Mouse (Mus musculus) hindbrain, embryonic 12.5 days (tissue): Measurements from ENCODE around the gene Lctl. TPM values are rescaled to one million over a fixed set of nuclear protein-coding genes. Genes with fewer than 3 reads are reported as not detected.

Source experiments
- ATAC-seq: fragments of 200-750 bp; cut with Nextera tagmentation; 2 replicates; pipeline ENCODE4 v1.8.0; 2017; ENCODE audit warnings: moderate TSS enrichment; ENCODE audit not compliant: low FRiP score
- H3K27ac ChIP-seq: fragments of 300-500 bp; sonication (generic); 2 replicates; pipeline ENCODE4 v1.5.1; 2016; ENCODE audit warnings: mild to moderate bottlenecking
- H3K27me3 ChIP-seq: fragments of 300-500 bp; sonication (generic); 2 replicates; pipeline ENCODE4 v1.6.1; 2016; ENCODE audit warnings: mild to moderate bottlenecking
- H3K36me3 ChIP-seq: fragments of 300-500 bp; sonication (generic); 2 replicates; pipeline ENCODE4 v1.6.1; 2016; ENCODE audit warnings: mild to moderate bottlenecking
- H3K4me1 ChIP-seq: fragments of 300-500 bp; sonication (generic); 2 replicates; pipeline ENCODE4 v1.6.1; 2016
- H3K4me2 ChIP-seq: fragments of 300-500 bp; sonication (generic); replicated peaks from 2 replicates; pipeline ENCODE4 v1.6.1; 2016; ENCODE audit warnings: mild to moderate bottlenecking
- H3K4me3 ChIP-seq: fragments of 300-500 bp; sonication (generic); 2 replicates; pipeline ENCODE4 v1.5.1; 2016; ENCODE audit warnings: mild to moderate bottlenecking
- H3K9ac ChIP-seq: fragments of 300-500 bp; sonication (generic); 2 replicates; pipeline ENCODE4 v1.6.1; 2016; ENCODE audit warnings: mild to moderate bottlenecking, moderate library complexity
- H3K9me3 ChIP-seq: fragments of 300-500 bp; sonication (generic); replicated peaks from 2 replicates; pipeline ENCODE4 v1.6.1; 2016; ENCODE audit warnings: mild to moderate bottlenecking
- WGBS: fragments of 180-500 bp; shearing (Covaris S2); methylation state at CpG from one replicate; pipeline ENCODE4 v1.1.7; 2016; 5-methylcytosine and 5-hydroxymethylcytosine counted together
- polyA plus RNA-seq: library from polyadenylated mRNA; unstranded; fragments of >200 nt; fragmentation: Nextera tagmentation; extraction: Ambion mirVana; gene quantifications from 2 replicates; pipeline ENCODE4 v1.2.1, GENCODE M21; 2016

Gene Lctl
- polyA plus RNA-seq: not detected in 2 replicates

- Histone ChIP-seq H3K4me2 (no peak within 1 kb of the TSS), H3K27me3 (no peaks in the 10 kb centered on the region), H3K4me1 (peaks cover 3% of the 10 kb centered on the region; the same call in 1 of the 2 replicates), H3K4me3 (no peak within 1 kb of the TSS), H3K9me3 (no peaks in the 10 kb centered on the region), H3K27ac (no peak within 1 kb of the TSS), H3K9ac (no peak within 1 kb of the TSS), H3K36me3 (no peaks in the 10 kb centered on the region)
- ATAC-seq: no peak
- WGBS: 90% methylated on average over 3 of the region's 3 CpGs
Observed at GRCm38 (mm10) chr9:64116876-64117275, at the start of gene Lctl. Lctl (plus strand) TSS chr9:64117147.

GRCm38 (mm10) chr9:64067787-64068186 is 49.2 kb upstream of the Lctl start:
- Histone ChIP-seq H3K27me3 (0 out of 2 replicates have a peak, but pooled peaks cover 2% of the 10 kb centered on the region), H3K4me1 (peaks cover 15% of the 10 kb centered on the region), H3K9me3 (no peaks in the 10 kb centered on the region), H3K4me2 (no peak overlapping the region), H3K9ac (no peak overlapping the region), H3K27ac (no peak overlapping the region), H3K36me3 (no peaks in the 10 kb centered on the region), H3K4me3 (no peak overlapping the region)
- no peak for ATAC-seq
- 79% methylated on average over 5 of the region's 5 CpGs for WGBS

DNA sequence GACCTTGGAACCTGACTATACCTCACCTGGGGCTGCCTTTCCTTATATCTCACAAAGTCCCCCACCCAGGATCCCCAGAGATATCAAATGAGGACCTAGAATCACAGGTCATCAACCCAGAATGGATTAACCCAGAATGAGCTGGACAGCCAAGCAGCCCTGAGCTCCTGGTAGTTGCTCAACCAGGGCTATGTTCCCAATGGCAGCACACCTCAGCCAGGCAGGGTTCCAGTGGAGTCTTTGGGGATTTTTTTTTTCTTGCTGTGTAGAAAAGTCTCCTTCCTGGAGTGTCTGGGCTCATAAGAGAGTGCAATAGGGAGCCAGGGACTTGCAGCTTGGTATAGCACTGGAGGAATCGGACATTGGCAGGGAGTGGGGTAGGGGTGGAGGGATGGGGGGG is 48.4 kb upstream of the Lctl start:
- ATAC-seq: no peak

GRCm38 (mm10) chr9:64069131-64069530 is 47.8 kb upstream of the Lctl start:
- H3K4me2 ChIP-seq: no peak overlapping the region
- H3K27me3 ChIP-seq: 0 out of 2 replicates have a peak, but pooled peaks cover 2% of the 10 kb centered on the region
- no peak overlapping the region for H3K9ac ChIP-seq
- WGBS: 85% methylated on average over 5 of the region's 5 CpGs
- ATAC-seq: no peak
- H3K9me3 ChIP-seq: no peaks in the 10 kb centered on the region
- no peak overlapping the region for H3K4me3 ChIP-seq
- H3K36me3 ChIP-seq: no peaks in the 10 kb centered on the region
- no peak overlapping the region for H3K27ac ChIP-seq
- peaks cover 15% of the 10 kb centered on the region for H3K4me1 ChIP-seq

More for the DNA sequence above, 48.4 kb upstream of the Lctl start:
- Histone ChIP-seq H3K9me3 (no peaks in the 10 kb centered on the region), H3K36me3 (no peaks in the 10 kb centered on the region), H3K27ac (no peak overlapping the region), H3K9ac (no peak overlapping the region), H3K27me3 (0 out of 2 replicates have a peak, but pooled peaks cover 2% of the 10 kb centered on the region), H3K4me2 (no peak overlapping the region), H3K4me1 (peaks cover 15% of the 10 kb centered on the region), H3K4me3 (no peak overlapping the region)
- WGBS: 100% methylated on average over 1 of the region's 1 CpGs

GRCm38 (mm10) chr9:64070674-64071073 is 46.3 kb upstream of the Lctl start:
- ATAC-seq: no peak
- no peak overlapping the region for H3K4me2 ChIP-seq
- H3K4me1 ChIP-seq: peaks cover 15% of the 10 kb centered on the region
- WGBS: 93% methylated on average over 5 of the region's 5 CpGs
- no peak overlapping the region for H3K9ac ChIP-seq
- no peaks in the 10 kb centered on the region for H3K36me3 ChIP-seq
- no peak overlapping the region for H3K27ac ChIP-seq
- H3K4me3 ChIP-seq: no peak overlapping the region
- 0 out of 2 replicates have a peak, but pooled peaks cover 2% of the 10 kb centered on the region for H3K27me3 ChIP-seq
- H3K9me3 ChIP-seq: no peaks in the 10 kb centered on the region

- 77% methylated on average over 8 of the region's 8 CpGs for WGBS
- no peak overlapping the region for H3K4me2 ChIP-seq
- no peak overlapping the region for H3K9ac ChIP-seq
- no peak overlapping the region for H3K4me3 ChIP-seq
- ATAC-seq: no peak
- no peaks in the 10 kb centered on the region for H3K9me3 ChIP-seq
- H3K27me3 ChIP-seq: no peaks in the 10 kb centered on the region
- peaks cover 6% of the 10 kb centered on the region for H3K4me1 ChIP-seq
- no peaks in the 10 kb centered on the region for H3K36me3 ChIP-seq
- no peak overlapping the region for H3K27ac ChIP-seq
Observed at GRCm38 (mm10) chr9:64074831-64075230, 42.1 kb upstream of the Lctl start.

DNA sequence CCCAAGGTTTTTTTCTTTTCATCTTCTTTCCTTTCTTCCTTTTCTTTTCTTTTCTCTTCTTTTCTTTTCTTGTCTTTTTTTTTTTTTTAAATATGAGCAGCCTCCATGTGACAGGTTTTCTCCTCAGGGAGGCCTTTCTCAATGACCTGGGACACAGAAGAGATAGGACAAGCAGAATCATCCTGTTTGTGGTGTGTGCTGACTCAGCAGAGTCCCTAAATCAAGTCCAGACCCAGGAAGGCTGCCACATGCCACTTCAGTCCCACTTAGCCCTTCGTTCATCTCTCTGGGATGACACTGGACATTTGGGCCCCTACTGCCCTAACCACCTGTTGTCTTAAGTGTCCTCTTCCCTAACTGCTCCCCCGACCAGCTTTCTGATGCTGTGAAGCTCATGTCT is 40.5 kb upstream of the Lctl start:
- Histone ChIP-seq H3K27ac (no peak overlapping the region), H3K4me2 (no peak overlapping the region), H3K4me1 (peaks cover 6% of the 10 kb centered on the region), H3K9ac (no peak overlapping the region), H3K36me3 (no peaks in the 10 kb centered on the region), H3K4me3 (no peak overlapping the region), H3K9me3 (no peaks in the 10 kb centered on the region), H3K27me3 (0 out of 2 replicates have a peak, but pooled peaks cover 4% of the 10 kb centered on the region)
- no peak for ATAC-seq
- 67% methylated on average over 2 of the region's 2 CpGs for WGBS

DNA sequence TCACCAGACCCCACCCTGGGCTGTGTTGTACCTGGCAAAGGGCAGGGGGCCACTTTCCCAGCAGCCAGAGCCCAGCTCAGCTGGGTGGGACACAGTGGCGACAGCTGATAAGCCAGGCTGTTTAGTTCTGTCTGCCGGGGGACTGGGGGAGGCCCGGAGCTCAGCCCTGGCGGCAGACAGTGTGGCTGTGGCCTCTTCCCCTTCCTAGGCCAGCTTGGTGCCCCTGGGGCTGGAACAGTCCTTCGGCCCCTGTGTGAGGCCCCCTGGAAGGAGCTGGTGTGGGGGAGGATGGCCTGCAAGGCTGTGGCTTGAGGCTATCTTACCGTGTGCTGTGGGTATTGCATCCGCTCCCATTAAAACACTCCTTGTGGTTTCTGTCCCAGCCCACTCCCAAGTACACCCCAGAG is 38.6 kb upstream of the Lctl start:
- Histone ChIP-seq H3K27ac (no peak overlapping the region), H3K4me3 (no peak overlapping the region)
- ATAC-seq: no peak

DNA sequence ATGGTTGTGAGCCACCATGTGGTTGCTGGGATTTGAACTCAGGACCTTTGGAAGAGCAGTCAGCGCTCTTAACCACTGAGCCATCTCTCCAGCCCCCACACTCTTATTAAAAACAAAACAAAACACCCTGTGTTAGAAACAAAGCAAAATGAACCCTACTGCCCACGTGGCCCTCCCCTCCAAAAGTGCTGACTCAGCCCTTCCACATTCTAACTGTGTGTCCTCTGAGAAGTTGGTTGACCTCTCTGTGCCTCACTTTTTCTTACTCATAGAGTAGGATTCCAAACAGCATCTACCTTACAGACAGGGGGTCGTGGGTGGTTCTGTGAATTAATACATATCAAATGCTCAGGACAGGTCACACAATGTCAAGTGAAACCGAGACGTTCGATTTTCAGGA is 37.0 kb upstream of the Lctl start:
- Histone ChIP-seq H3K4me1 (peaks cover 14% of the 10 kb centered on the region), H3K27me3 (peaks cover 17% of the 10 kb centered on the region), H3K4me2 (no peak overlapping the region), H3K9me3 (no peaks in the 10 kb centered on the region), H3K27ac (no peak overlapping the region), H3K36me3 (no peaks in the 10 kb centered on the region), H3K9ac (no peak overlapping the region), H3K4me3 (no peak overlapping the region)
- ATAC-seq: no peak
- WGBS: 79% methylated on average over 6 of the region's 6 CpGs

More for the DNA sequence above, 38.6 kb upstream of the Lctl start:
- Histone ChIP-seq H3K36me3 (no peaks in the 10 kb centered on the region), H3K9me3 (no peaks in the 10 kb centered on the region), H3K4me1 (peaks cover 6% of the 10 kb centered on the region), H3K9ac (no peak overlapping the region), H3K27me3 (peaks cover 10% of the 10 kb centered on the region), H3K4me2 (no peak overlapping the region)
- WGBS: 42% methylated on average over 7 of the region's 7 CpGs

- WGBS: 39% methylated on average over 7 of the region's 7 CpGs
- Histone ChIP-seq H3K27me3 (peaks cover 33% of the 10 kb centered on the region), H3K27ac (no peak overlapping the region), H3K4me2 (peak overlapping the region; percentile 82), H3K4me1 (peaks cover 14% of the 10 kb centered on the region), H3K36me3 (no peaks in the 10 kb centered on the region), H3K4me3 (peak overlapping the region; percentile 36; the same call in 1 of the 2 replicates), H3K9me3 (no peaks in the 10 kb centered on the region), H3K9ac (peak overlapping the region; percentile 64; the same call in 1 of the 2 replicates)
- ATAC-seq: no peak
Observed at GRCm38 (mm10) chr9:64084231-64084630, 32.7 kb upstream of the Lctl start.

GRCm38 (mm10) chr9:64084661-64085399 is 32.1 kb upstream of the Lctl start:
- Histone ChIP-seq H3K27me3 (peaks cover 33% of the 10 kb centered on the region), H3K4me1 (peaks cover 14% of the 10 kb centered on the region), H3K4me3 (peak overlapping the region; percentile 36), H3K27ac (no peak overlapping the region; the same call in 1 of the 2 replicates), H3K36me3 (no peaks in the 10 kb centered on the region), H3K9me3 (no peaks in the 10 kb centered on the region), H3K4me2 (peak overlapping the region; percentile 82), H3K9ac (peak overlapping the region; percentile 64)
- peak; percentile 40; the same call in 1 of the 2 replicates for ATAC-seq
- WGBS: 2% methylated on average over 49 of the region's 49 CpGs

GRCm38 (mm10) chr9:64085976-64086375 is 31.0 kb upstream of the Lctl start:
- Histone ChIP-seq H3K36me3 (no peaks in the 10 kb centered on the region), H3K27me3 (peaks cover 29% of the 10 kb centered on the region), H3K9me3 (no peaks in the 10 kb centered on the region), H3K27ac (no peak overlapping the region), H3K4me1 (peaks cover 14% of the 10 kb centered on the region), H3K4me3 (no peak overlapping the region), H3K9ac (no peak overlapping the region), H3K4me2 (no peak overlapping the region)
- ATAC-seq: no peak
- WGBS: 27% methylated on average over 2 of the region's 2 CpGs

GRCm38 (mm10) chr9:64086543-64086942 is 30.4 kb upstream of the Lctl start:
- H3K36me3 ChIP-seq: no peaks in the 10 kb centered on the region

More at GRCm38 (mm10) chr9:64086543-64086942, 30.4 kb upstream of the Lctl start:
- H3K27me3 ChIP-seq: peaks cover 29% of the 10 kb centered on the region
- H3K4me2 ChIP-seq: no peak overlapping the region
- no peak overlapping the region for H3K9ac ChIP-seq
- peaks cover 14% of the 10 kb centered on the region for H3K4me1 ChIP-seq
- no peak overlapping the region for H3K4me3 ChIP-seq
- no peaks in the 10 kb centered on the region for H3K9me3 ChIP-seq
- WGBS: 71% methylated on average over 6 of the region's 6 CpGs
- ATAC-seq: no peak
- no peak overlapping the region for H3K27ac ChIP-seq
